Mouse (Mus musculus): ENCODE results near the gene Kcnh1.

Gene Kcnh1

DNA sequence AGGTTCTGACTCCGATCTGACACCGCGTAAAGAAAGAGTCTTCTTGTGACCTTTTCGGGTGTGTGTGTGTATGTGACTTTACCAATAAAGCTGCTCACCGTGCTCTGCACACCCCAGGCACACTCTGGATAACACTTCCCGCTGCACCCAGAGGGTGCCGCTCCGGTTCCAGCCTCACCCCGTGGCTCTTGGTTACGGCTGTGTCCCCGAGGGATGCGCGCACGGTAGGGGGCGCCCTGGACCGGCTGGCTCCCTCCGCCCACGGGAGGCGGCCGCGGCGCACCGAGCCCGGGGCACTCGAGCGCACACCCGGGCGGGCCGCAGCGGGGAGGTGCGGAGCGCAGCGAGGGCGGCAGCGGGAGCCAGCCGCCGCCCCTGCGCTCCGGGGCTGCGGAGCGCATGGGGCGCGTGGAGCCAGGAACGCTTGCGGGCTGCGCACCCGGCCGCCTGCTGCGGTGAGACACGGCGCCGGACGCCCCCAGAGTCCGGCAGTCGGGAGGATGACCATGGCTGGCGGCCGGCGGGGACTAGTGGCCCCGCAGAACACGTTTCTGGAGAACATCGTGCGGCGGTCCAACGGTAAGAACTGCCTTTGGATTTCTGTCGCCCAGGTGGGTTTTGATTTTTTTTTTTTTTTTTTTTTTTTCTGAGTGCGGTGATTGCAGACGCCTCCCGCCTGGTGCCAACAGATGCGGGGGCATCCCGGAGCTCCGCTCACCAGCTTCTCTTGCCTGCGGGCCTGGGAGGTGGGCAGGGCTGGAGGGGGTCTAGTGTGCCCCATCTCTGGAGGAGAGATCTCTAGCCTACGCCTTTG is at the start of gene Kcnh1:
Gene Kcnh1, plus strand, starts transcription at position 267 of the 814 bp plus-strand sequence.
- in situ Hi-C loops (cut with MboI, MseI), result loop anchor here in 1 of 2 experiments (5.0 kb wide), 1 partner anchor 407 kb away; no protein-coding TSS in a partner anchor

- in situ Hi-C loops (cut with MboI, MseI), result no loop called here
These were observed 39.4 kb upstream of the Kcnh1 start for GRCm38 (mm10) chr1:192151179-192151578.

GRCm38 (mm10) chr1:192171477-192171876 is 19.1 kb upstream of the Kcnh1 start:
- in situ Hi-C loops (cut with MboI, MseI), result no loop called here

DNA sequence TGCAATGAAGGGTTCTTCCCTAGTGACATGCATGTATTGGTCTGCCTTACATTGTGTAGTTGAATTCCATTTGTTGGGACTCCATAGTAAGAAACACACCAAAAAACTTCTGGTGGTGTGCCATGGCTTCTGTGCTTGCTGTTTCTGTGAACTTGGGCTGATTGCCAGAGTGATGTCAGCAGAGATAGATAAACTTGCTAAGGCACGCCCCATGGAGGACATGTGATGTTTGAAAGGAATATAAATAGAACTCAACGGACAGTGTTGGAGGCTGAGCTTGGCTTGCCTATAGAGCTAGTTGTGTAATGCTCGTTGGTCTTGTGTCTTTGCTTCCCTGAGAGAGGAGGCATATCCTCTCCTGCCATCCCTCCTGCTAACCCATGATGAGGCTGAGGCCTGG is 10.7 kb upstream of the Kcnh1 start:
- in situ Hi-C loops (cut with MboI, MseI), result loop anchor here (5.0 to 10.0 kb wide), 2 partner anchors 255 to 422 kb away; no protein-coding TSS in a partner anchor

GRCm38 (mm10) chr1:192181696-192182257 is 8.8 kb upstream of the Kcnh1 start:
- in situ Hi-C loops (cut with MboI, MseI), result loop anchor here in 1 of 2 experiments (10.0 kb wide), 1 partner anchor 253 kb away; no protein-coding TSS in a partner anchor

DNA sequence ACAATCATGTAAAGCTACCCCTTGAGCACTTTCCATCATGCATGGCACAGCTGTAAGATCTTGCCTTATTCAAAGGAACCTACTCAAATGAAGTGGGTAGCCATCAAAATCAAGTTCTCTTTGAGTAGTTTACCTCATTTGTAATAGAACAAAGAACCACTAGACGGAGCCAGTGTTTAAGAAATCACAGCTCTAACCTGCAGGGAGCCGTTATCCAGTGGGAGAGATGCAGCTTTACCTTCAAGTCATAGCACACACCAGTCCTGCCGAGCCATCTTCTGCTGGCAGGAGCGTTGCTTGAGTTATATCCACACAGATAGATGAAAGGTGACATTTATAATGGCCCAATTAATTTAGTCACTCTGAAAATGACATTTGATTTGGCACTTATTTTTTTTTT is 1.5 kb upstream of the Kcnh1 start:
- in situ Hi-C loops (cut with MboI, MseI), result loop anchor here in 1 of 2 experiments (5.0 to 10.0 kb wide), 3 partner anchors 47 to 523 kb away; no protein-coding TSS in a partner anchor

DNA sequence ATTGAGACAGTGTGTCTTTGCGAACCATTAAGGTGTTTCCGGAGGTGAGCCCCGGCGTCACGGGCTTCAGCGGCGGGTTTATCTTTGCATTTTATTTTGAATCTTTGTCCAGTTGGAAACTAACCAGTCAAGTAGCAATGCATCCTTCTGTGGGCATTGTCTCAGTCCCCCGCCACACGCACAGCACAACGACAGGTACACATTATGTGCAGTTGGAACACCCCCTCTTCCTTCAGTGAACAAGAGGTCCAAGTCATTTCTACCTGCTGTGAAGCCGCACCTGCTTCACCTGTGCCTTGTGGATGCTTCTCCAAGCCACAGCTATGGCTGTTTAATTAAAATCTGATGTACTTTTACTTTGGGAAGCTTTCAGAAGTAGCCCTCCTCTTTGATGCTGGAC is 803 bp upstream of the Kcnh1 start:
- in situ Hi-C loops (cut with MboI, MseI), result loop anchor here in 1 of 2 experiments (5.0 to 10.0 kb wide), 4 partner anchors 47 to 523 kb away; no protein-coding TSS in a partner anchor

GRCm38 (mm10) chr1:192191322-192191639 is 707 bp downstream of the Kcnh1 start:
- in situ Hi-C loops (cut with MboI, MseI), result loop anchor here in 1 of 2 experiments (5.0 kb wide), 1 partner anchor 406 kb away; no protein-coding TSS in a partner anchor

DNA sequence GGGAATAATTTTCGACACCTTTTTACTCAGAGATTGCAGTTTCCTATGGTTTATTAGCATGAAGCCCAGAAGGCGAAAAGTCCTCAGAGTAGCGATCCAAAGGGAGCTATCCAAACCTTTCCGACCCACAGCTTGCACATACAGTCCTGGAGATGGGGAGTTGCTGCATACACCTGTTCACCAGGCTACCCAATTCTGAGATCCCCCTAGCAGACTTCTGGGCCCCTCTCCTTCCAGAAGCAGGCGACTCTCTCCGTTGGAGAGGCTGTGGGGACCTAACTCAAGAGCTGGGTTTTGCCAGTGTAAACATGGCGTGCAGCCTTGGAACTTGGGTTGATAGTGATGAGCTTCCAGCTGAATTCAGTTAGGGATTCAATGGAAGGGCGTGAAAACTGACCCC is 1.3 kb downstream of the Kcnh1 start:
- in situ Hi-C loops (cut with MboI, MseI), result loop anchor here in 1 of 2 experiments (5.0 kb wide), 1 partner anchor 405 kb away; no protein-coding TSS in a partner anchor

- in situ Hi-C loops (cut with MboI, MseI), result loop anchor here in 1 of 2 experiments (5.0 kb wide), 1 partner anchor 405 kb away; no protein-coding TSS in a partner anchor
These were observed 2.1 kb downstream of the Kcnh1 start for GRCm38 (mm10) chr1:192192710-192193109.

DNA sequence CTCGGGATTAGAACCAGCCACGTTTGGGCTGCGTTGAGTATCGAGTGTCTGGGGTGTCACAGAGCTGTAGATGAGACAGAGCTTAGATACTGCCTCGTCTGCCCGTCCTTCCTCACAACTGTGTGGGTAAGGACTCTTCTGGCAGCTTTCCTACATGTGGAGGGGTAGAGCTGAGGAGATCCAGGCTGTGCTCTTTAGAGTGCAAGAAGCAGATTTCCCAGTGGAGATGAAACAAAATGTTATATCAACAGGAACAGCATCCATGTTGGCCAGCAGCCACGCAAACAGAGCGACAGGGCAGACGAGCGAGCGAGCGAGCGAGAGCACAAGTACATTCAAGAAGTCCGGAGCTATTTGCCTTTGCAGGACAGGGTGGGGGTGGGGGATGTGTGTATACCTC is 3.1 kb downstream of the Kcnh1 start:
- in situ Hi-C loops (cut with MboI, MseI), result loop anchor here in 1 of 2 experiments (5.0 kb wide), 1 partner anchor 404 kb away; no protein-coding TSS in a partner anchor

DNA sequence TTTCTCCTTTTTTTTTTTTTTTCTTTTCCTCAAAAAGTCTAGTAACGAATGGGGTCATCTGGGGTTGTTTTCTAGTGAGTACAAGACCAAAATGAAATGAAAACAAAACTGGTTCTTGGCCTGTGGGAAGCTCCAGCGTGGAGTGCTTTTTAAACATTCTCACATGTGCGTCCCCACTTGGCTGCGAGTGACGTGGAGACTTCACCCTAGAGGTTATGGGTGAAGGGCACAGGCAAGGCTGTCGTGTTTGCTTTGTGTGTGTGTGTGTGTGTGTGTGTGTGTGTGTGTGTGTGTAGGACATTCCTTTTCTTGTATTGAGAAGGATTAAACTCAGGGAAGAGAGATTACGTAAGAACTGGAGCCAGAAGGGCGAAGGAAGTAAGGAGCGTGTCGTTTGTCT is 6.9 kb downstream of the Kcnh1 start:
- in situ Hi-C loops (cut with MboI, MseI), result no loop called here

DNA sequence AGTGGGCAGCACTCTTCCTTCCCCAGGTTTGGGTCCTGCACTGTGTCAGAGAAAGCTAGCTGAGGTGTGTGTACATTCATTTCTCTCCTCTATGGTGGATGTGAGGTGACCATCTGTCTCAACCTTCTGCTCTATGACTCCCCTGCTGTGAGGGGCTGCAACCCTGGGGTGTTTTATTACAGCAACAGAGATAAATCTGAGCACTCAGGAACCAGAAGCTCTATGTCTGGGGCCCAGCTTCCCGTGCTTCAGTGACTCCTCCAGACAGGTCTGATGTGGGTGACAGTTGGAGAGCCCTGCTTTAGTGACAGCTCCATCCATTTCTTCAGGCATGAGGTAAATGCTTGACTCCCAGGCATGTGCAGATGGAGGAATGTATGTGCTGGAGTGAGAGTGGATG is 12.4 kb downstream of the Kcnh1 start:
- in situ Hi-C loops (cut with MboI, MseI), result loop anchor here in 1 of 2 experiments (5.0 kb wide), 1 partner anchor 514 kb away; no protein-coding TSS in a partner anchor

DNA sequence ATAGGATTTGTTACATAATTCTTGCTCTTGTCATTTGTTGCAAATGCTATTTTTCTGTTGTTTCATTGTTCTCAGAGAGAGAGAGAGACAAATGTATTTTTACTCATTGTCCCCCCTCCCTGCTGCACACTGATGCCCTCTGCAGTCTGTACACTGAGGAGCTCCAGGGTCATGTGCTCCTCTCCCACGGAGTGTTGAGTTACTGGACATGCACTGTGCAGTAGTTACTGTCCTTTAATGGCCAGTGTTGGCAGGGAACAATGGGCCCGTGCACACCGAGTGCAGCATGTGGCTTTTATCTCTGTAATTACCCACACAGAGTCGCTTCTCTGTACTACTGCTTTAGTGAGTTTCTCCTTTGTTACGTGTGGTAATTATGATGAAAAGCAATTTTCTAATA is 17.4 kb downstream of the Kcnh1 start:
- in situ Hi-C loops (cut with MboI, MseI), result no loop called here

DNA sequence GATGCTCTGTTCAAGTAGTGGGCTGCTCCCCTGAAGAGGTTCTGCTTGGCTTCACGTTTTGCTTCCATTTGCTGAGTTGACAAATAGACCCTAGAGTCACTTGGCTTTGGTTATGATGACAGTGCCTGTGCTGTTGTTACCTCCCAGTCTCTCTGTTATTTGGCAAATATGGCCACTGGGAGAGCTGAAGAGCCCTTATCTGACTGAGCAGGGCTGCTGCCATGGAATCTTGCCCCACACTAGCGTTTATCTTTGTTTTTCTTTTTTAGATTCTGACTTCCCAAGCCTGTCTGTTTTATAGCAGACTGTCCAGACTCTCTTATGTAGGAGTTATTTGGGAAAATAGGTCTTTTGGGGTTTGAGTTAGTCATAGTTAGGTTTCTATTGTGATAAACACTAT is 21.9 kb downstream of the Kcnh1 start:
- in situ Hi-C loops (cut with MboI, MseI), result loop anchor here in 1 of 2 experiments (10.0 kb wide), 1 partner anchor 1388 kb away; no protein-coding TSS in a partner anchor

DNA sequence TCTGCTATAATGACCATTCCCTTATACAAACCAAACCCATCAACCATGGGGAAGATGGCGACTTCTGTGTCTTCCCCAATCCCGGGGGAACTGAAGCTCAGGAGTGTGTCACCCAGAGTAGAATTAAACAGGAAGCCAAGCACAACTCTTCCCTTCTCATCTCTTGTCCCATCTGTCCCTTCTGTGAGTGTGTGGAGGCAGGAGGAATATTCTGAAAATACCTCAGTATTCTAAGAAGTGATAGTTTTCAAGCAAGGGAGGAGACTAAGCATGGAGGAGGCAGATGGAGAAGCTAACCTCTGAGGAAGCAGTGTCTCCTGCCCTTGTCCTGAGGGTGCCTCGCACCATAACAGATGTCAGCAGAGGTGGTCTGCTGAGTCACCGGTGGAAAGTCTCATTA is 24.1 kb downstream of the Kcnh1 start:
- in situ Hi-C loops (cut with MboI, MseI), result loop anchor here in 1 of 2 experiments (10.0 kb wide), 1 partner anchor 1390 kb away; no protein-coding TSS in a partner anchor

DNA sequence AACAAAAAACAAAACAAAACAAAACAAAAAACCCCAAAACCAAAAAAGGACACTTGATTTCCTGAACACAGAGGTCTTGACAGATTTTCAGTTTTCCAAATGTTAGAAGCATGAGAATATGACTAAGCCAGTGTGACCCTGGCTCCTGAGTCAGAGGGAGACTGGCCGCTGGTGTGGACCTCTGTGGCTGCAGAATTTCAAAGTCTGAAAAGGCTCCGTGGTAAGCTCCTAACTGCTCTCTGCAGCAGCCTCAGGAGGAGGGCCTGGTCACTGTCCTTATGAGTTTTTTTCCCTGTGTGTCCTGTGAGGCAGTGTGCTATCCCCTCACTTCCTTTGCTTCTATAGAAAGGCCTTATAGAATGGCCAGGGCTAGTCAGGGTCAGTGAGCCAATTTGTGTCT is 29.6 kb downstream of the Kcnh1 start:
- in situ Hi-C loops (cut with MboI, MseI), result loop anchor here in 1 of 2 experiments (5.0 kb wide), 1 partner anchor 1953 kb away; no protein-coding TSS in a partner anchor

DNA sequence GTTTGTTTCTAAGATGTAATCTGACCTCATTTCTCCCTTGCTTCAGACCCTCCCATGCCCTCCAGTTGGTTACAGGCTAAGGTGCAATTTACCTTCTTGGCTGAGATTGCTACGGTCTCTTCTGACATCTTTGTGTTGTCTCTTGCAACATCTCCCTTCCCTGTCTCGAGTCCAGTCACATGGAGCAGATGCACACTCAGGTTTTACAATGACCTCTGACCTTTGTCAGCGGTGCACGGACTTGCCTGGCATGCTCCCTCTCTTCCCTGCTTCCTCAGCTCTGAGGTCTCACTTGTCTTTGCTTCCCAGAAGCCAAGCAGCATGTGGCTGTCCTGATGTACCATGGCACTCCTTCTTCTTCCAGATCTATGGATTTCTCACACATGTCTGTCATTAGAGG is 33.6 kb downstream of the Kcnh1 start:
- in situ Hi-C loops (cut with MboI, MseI), result loop anchor here in 1 of 2 experiments (5.0 kb wide), 1 partner anchor 1957 kb away; no protein-coding TSS in a partner anchor

DNA sequence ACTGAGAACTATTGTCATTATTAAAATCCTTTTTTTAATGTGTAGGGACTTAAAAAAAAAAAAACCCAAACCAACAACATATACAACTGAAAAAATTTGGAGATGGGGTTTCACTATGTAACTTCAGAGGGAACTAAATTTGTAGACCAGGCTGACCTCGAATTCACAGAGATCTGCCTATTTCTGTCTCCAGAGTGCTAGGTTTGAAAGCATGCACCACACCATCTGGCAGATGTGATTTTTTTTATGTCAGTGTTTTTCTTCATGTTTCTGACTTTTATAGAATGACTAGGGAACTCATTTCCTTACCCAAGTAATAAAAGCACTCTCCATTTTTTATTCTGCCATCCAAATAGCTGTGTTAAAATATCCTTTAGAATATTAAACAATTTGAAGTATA is 42.1 kb downstream of the Kcnh1 start:
- in situ Hi-C loops (cut with MboI, MseI), result no loop called here

DNA sequence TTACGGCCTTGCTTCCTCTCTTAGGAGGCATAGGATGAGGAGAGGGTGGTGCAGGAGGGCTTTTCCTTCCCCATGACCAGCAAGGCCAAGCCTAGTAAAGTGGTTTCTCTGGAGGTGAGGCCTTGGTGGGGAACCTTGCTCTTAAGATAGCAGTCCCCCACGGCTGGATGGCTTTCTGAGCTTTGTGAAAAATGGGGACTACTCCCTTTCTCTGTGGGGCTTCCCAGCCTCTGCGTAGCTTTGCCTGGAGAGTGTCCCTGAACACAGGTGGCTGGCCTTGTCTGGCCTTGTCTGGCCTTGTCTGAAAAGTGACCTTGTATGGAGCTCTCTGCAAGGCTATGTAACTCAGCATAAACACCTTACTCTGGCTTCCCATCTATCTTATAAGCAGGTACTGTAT is 56.3 kb downstream of the Kcnh1 start:
- in situ Hi-C loops (cut with MboI, MseI), result loop anchor here (10.0 kb wide), 2 partner anchors 542 to 1592 kb away; no protein-coding TSS in a partner anchor

GRCm38 (mm10) chr1:192259146-192259545 is 68.6 kb downstream of the Kcnh1 start:
- in situ Hi-C loops (cut with MboI, MseI), result no loop called here

DNA sequence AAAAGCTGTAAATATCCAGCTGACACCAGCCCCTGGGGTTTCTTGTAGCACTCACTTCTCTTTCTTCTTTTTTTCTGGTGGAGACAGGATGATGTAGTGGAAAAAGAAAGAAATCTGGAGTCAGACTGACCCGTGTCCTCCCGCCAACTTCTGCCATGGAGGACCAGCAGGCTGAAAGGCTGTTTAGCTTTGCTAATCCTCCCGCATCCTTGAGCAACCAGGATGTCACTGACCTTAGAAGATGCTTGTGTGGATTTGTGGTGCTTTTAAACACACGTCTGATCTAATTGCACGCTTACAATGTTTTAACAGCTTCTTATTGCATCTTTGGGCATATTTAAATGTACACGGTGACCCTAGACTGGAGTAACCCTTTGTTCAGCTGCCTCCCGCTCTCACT is 69.0 kb downstream of the Kcnh1 start:
- in situ Hi-C loops (cut with MboI, MseI), result no loop called here
